Mouse (Mus musculus) heart, adult 2 months (tissue): ENCODE measurements around the gene Gnb5. TPM values are rescaled to one million over a fixed set of nuclear protein-coding genes. Genes with fewer than 3 reads are reported as not detected.

ENCODE experiments used
- DNase-seq, 2 experiments: peaks; one replicate each; pipeline ENCODE4 v3.0.0; 2021
- H3K27ac ChIP-seq: fragments of 200-600 bp; 2 replicates; pipeline ENCODE4 v1.8.1; 2022
- H3K27me3 ChIP-seq: fragments of 200-500 bp; 2 replicates; pipeline ENCODE4 v1.6.1; 2012; ENCODE audit warnings: mild to moderate bottlenecking, low read length, inconsistent platforms, mixed read lengths; ENCODE audit not compliant: control insufficient read depth, insufficient read depth
- H3K36me3 ChIP-seq: fragments of 200-500 bp; 2 replicates; pipeline ENCODE4 v1.6.1; 2012; ENCODE audit warnings: low read length, inconsistent platforms; ENCODE audit not compliant: control insufficient read depth, insufficient read depth
- H3K4me1 ChIP-seq: fragments of 200-500 bp; 2 replicates; pipeline ENCODE4 v1.6.1; 2011; ENCODE audit warnings: low read length; ENCODE audit not compliant: control insufficient read depth, insufficient read depth
- H3K4me3 ChIP-seq: fragments of 200-600 bp; 2 replicates; pipeline ENCODE4 v1.8.1; 2022
- H3K79me2 ChIP-seq: fragments of 200-500 bp; replicated peaks from 2 replicates; pipeline ENCODE4 v1.6.1; 2012; ENCODE audit warnings: mild to moderate bottlenecking, inconsistent platforms, low read length, moderate library complexity, mixed read lengths; ENCODE audit not compliant: control insufficient read depth, insufficient read depth
- H3K9ac ChIP-seq: fragments of 200-500 bp; 2 replicates; pipeline ENCODE4 v1.6.1; 2012; ENCODE audit warnings: low read depth, mild to moderate bottlenecking, control low read depth, inconsistent platforms, low read length, mixed read lengths
- CTCF ChIP-seq: fragments of 200-600 bp; IDR thresholded peaks from 2 replicates; pipeline ENCODE4 v1.8.1; 2022; ENCODE audit warnings: antibody characterized with exemption, mild to moderate bottlenecking, moderate library complexity
- EP300 ChIP-seq: fragments of 200-500 bp; IDR thresholded peaks from 2 replicates; pipeline ENCODE4 v1.6.1; 2011; ENCODE audit warnings: low read depth, low read length, control low read depth; ENCODE audit not compliant: insufficient read depth
- POLR2A ChIP-seq: fragments of 200-500 bp; IDR thresholded peaks from 2 replicates; pipeline ENCODE4 v1.6.1; 2011; ENCODE audit warnings: mild to moderate bottlenecking, low read depth, low read length, control low read depth; ENCODE audit not compliant: insufficient read depth
- WGBS: fragments of 180-500 bp; shearing (Covaris S2); methylation state at CpG from one replicate; pipeline ENCODE4 v1.1.7; 2018; 5-methylcytosine and 5-hydroxymethylcytosine counted together
- intact Hi-C: fragments of 180-260 bp; cut with DNase I; formaldehyde crosslinking; loops from one replicate; pipeline ENCODE4 v1.15.1; 2025
- polyA plus RNA-seq: library from polyadenylated mRNA; depleted of rRNA; stranded (reverse); fragments of >200 nt; gene quantifications from 2 replicates; pipeline ENCODE4 v1.2.3, GENCODE M21; 2012
- total RNA-seq, 2 experiments: library from RNA; stranded (reverse); gene quantifications; 2 replicates each; pipeline ENCODE4 v1.2.3; 2021

The Gnb5 gene
- total and polyA plus RNA-seq, 3 experiments = 23.5 to 33.0 (median 23.9) TPM

GRCm38 (mm10) chr9:75316771-75317170 lies 10.7 kb downstream of the Gnb5 start:
- Histone ChIP-seq H3K4me3 (no peak overlapping the region), H3K27me3 (no peaks in the 10 kb centered on the region), H3K79me2 (no peaks in the 10 kb centered on the region; the same call in 1 of the 2 replicates), H3K9ac (no peak overlapping the region), H3K4me1 (no peaks in the 10 kb centered on the region), H3K36me3 (no peaks in the 10 kb centered on the region), H3K27ac (no peak overlapping the region)
- no peak for DNase-seq
- WGBS = 86% methylated on average over 6 of the region's 6 CpGs
- intact Hi-C loops = no loop called here
- TF ChIP-seq EP300 = no peak
- TF ChIP-seq POLR2A = no peak
- no peak for TF ChIP-seq CTCF

GRCm38 (mm10) chr9:75318196-75318595 lies 12.1 kb downstream of the Gnb5 start:
- no peak overlapping the region for H3K4me3 ChIP-seq
- no peak for DNase-seq
- no peaks in the 10 kb centered on the region for H3K27me3 ChIP-seq
- H3K9ac ChIP-seq = no peak overlapping the region
- no peaks in the 10 kb centered on the region; the same call in 1 of the 2 replicates for H3K79me2 ChIP-seq
- H3K36me3 ChIP-seq = no peaks in the 10 kb centered on the region
- no peak for TF ChIP-seq EP300
- no peak for TF ChIP-seq CTCF
- no peak for TF ChIP-seq POLR2A
- H3K4me1 ChIP-seq = no peaks in the 10 kb centered on the region
- 93% methylated on average over 2 of the region's 2 CpGs for WGBS
- intact Hi-C loops = no loop called here
- no peak overlapping the region for H3K27ac ChIP-seq

GRCm38 (mm10) chr9:75319365-75319764 lies 13.3 kb downstream of the Gnb5 start:
- Histone ChIP-seq H3K36me3 (no peaks in the 10 kb centered on the region), H3K9ac (no peak overlapping the region), H3K79me2 (no peaks in the 10 kb centered on the region; the same call in 1 of the 2 replicates), H3K4me1 (no peaks in the 10 kb centered on the region), H3K4me3 (no peak overlapping the region), H3K27me3 (no peaks in the 10 kb centered on the region), H3K27ac (no peak overlapping the region)
- TF ChIP-seq POLR2A (no peak), EP300 (no peak)
- DNase-seq = no peak
- intact Hi-C loops = no loop called here
- 88% methylated on average over 3 of the region's 3 CpGs for WGBS

GRCm38 (mm10) chr9:75322099-75322885 lies 16.2 kb downstream of the Gnb5 start:
- WGBS = 72% methylated on average over 13 of the region's 13 CpGs
- intact Hi-C loops = no loop called here
- TF ChIP-seq POLR2A (no peak), EP300 (no peak), CTCF (no peak)
- H3K79me2 ChIP-seq = no peaks in the 10 kb centered on the region; the same call in 1 of the 2 replicates
- DNase-seq = no peak
- no peak overlapping the region for H3K4me3 ChIP-seq
- H3K4me1 ChIP-seq = no peaks in the 10 kb centered on the region
- no peak overlapping the region for H3K9ac ChIP-seq
- H3K27ac ChIP-seq = no peak overlapping the region
- H3K36me3 ChIP-seq = no peaks in the 10 kb centered on the region
- no peaks in the 10 kb centered on the region for H3K27me3 ChIP-seq

- Histone ChIP-seq H3K27me3 (no peaks in the 10 kb centered on the region), H3K79me2 (no peaks in the 10 kb centered on the region), H3K9ac (no peak overlapping the region), H3K4me1 (no peaks in the 10 kb centered on the region), H3K4me3 (no peak overlapping the region), H3K36me3 (no peaks in the 10 kb centered on the region), H3K27ac (no peak overlapping the region)
- no peak for DNase-seq
- no peak for TF ChIP-seq CTCF
- TF ChIP-seq EP300 = no peak
- TF ChIP-seq POLR2A = no peak
- 97% methylated on average over 3 of the region's 3 CpGs for WGBS
- intact Hi-C loops = no loop called here
Measured at GRCm38 (mm10) chr9:75328047-75328446, 22.0 kb downstream of the Gnb5 start.

- H3K4me1 ChIP-seq = no peaks in the 10 kb centered on the region
- no peaks in the 10 kb centered on the region for H3K36me3 ChIP-seq
- H3K79me2 ChIP-seq = no peaks in the 10 kb centered on the region
- no peak overlapping the region for H3K4me3 ChIP-seq
- no peaks in the 10 kb centered on the region for H3K27me3 ChIP-seq
- H3K9ac ChIP-seq = no peak overlapping the region
- no peak for TF ChIP-seq EP300
- no peak for TF ChIP-seq POLR2A
- TF ChIP-seq CTCF = no peak
- intact Hi-C loops = no loop called here
- DNase-seq = no peak
- no peak overlapping the region for H3K27ac ChIP-seq
- WGBS = 95% methylated on average over 8 of the region's 8 CpGs
Measured at GRCm38 (mm10) chr9:75330821-75331220, 24.7 kb downstream of the Gnb5 start.
